Mouse (Mus musculus): ENCODE measurements around the gene Fars2.

DNA sequence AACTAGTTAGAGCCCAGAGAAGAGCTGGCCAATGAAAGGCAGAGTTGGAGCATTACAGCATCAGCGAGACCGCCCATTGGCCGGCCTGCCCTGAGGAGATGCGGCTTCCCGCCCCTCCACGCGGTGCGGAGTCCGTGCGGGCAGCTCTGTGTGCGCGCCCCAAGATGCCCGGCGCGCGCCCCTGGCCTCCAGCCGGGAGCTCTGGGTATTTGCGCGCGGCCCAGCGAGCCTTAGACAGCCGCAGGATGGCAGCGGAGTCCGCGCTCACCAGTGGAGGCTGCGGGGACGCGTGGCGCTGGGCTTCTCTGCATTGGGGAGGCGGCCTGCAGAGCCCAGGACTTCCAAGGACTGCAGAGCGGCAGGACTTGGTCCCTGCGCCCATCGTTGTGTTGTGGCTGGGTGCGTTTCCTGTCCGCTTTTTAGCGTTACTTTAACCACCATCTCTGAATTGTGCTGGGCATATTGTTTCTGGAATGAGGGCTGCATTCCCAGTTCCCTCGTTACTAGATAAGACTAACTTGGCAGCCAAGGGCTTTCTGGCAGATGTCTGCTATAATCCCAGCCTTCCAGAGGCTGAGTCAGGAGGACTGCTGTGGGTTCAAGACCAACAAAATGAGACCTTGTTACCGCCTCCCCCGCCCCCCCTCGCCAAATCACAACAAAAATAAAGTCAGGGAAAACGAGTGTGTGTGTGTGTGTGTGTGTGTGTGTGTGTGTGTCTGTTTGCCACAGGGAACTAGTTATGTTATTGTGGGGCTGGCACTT, 461.5 kb downstream of the Fars2 start:
- TF ChIP-seq CTCF (IDR thresholded peaks at IDR 0.05; ENCODE audit: extremely low read depth, insufficient read length, insufficient replicate concordance, low read depth, low read length) (no peak), POLR2A (IDR thresholded peaks at IDR 0.05; ENCODE audit: low read depth, low read length) (no peak)

Measured in small intestine, adult 2 months (tissue).